Mouse (Mus musculus): ENCODE measurements at regions not wholly inside any gene's neighbourhood (a gene's known extent, or its start where the extent isn't known, plus 50 kb on each side); places are given as distances from the start of the nearest gene placed in this dataset.

- no peak for TF ChIP-seq CEBPB (IDR thresholded peaks at IDR 0.05; ENCODE audit: low read depth)
- TF ChIP-seq MYOG (IDR thresholded peaks at IDR 0.05; ENCODE audit: control insufficient read depth, extremely low read depth, insufficient read length), result no peak
- no peak for TF ChIP-seq CTCF (IDR thresholded peaks at IDR 0.05; ENCODE audit: control insufficient read depth, insufficient read depth, insufficient read length)
- TF ChIP-seq MYOD1 (IDR thresholded peaks at IDR 0.05; ENCODE audit: control insufficient read depth, insufficient read length, low read depth), result no peak
- no peak for TF ChIP-seq USF1 (IDR thresholded peaks at IDR 0.05; ENCODE audit: low read depth)
- no peak for TF ChIP-seq MAX (IDR thresholded peaks at IDR 0.05)
Measured at GRCm38 (mm10) chrX:166754967-166755654, 169.6 kb upstream of the Egfl6 start.

Measured in C2C12 (cell line).